Mouse (Mus musculus) urinary bladder, adult 2 months (tissue): Measurements from ENCODE around the gene Fars2. TPM values are rescaled to one million over a fixed set of nuclear protein-coding genes. Genes with fewer than 3 reads are reported as not detected.
"Not testable (repeated sequence)": the region's sequence is repeated elsewhere in the genome, so short reads cannot be mapped to it uniquely, and the experiment has no call there.

Experiments
- DNase-seq: peaks from one replicate; pipeline ENCODE4 v3.0.0; 2022; ENCODE audit warnings: low spot score
- polyA plus RNA-seq: library from polyadenylated mRNA; depleted of rRNA; stranded (reverse); fragments of >200 nt; gene quantifications from 2 replicates; pipeline ENCODE4 v1.2.3, GENCODE M21; 2012

The Fars2 gene
- polyA plus RNA-seq, 1 experiment = 34.8 TPM

- no peak for DNase-seq
These were observed 343.3 kb downstream of the Fars2 start for GRCm38 (mm10) chr13:36460473-36460872.

DNA sequence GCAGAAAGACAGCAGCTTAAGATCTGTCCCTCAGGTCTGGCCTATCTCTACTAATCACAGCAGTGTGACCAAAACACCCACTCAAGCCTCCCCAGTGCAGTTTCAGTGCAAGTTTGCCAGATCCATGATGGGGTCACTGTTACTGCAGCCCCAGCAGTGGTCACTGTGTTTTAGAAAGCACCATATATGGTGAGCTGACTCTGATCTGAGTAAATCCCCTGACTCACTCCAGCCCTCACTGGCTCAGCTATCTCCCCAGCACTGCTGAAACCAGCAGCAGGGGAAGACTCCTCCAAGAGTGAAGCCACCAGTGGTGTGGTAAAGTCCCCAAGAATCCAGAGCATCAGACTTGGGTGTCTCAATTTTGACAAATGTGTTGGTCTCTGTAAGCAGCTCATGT lies 346.5 kb downstream of the Fars2 start:
- DNase-seq = no peak

DNA sequence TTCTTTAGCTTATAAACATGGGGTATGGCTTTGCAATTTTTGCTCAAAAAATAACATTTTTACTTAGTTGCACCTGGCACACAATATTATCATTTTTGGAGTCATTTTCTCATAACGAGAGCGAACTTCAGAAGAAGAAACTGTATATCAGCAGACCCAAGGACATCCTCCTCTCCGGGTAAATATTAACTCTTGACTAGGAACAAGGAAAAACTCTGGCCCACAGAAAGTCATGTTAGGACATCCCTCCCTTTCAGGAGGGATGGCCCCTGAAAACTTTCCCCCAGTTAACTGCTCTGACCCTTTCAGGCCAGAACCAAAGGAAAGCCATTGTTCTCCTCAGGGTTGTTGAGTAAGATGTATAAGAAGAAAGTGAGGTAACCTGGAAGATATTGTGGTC lies 348.9 kb downstream of the Fars2 start:
- DNase-seq = not testable (repeated sequence)

DNA sequence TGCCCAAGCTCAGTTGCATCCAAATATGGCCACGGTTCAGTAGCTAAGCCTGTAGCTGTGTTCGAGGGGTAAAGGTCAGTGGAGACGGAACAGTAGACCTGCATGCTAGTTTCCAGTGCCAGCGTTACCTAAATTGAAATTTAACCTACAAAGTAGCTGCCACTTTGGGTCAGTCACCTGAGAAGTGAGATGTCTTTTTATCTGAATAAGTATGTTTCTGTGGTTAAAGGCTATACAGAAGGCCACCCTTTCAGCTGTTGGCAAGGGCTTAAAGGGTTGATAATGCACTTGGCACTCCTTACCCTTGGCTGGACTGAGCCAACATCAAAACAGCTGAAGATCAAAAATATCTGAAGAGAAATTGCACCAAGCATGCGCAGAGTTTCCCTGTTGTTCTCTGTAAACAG lies 349.3 kb downstream of the Fars2 start:
- no peak for DNase-seq

- DNase-seq = no peak
These were observed 350.6 kb downstream of the Fars2 start for GRCm38 (mm10) chr13:36467849-36468248.

GRCm38 (mm10) chr13:36468963-36469362 lies 351.8 kb downstream of the Fars2 start:
- no peak for DNase-seq

GRCm38 (mm10) chr13:36469412-36470125 lies 352.4 kb downstream of the Fars2 start:
- no peak for DNase-seq

GRCm38 (mm10) chr13:36477648-36478047 lies 360.4 kb downstream of the Fars2 start:
- DNase-seq = no peak

DNA sequence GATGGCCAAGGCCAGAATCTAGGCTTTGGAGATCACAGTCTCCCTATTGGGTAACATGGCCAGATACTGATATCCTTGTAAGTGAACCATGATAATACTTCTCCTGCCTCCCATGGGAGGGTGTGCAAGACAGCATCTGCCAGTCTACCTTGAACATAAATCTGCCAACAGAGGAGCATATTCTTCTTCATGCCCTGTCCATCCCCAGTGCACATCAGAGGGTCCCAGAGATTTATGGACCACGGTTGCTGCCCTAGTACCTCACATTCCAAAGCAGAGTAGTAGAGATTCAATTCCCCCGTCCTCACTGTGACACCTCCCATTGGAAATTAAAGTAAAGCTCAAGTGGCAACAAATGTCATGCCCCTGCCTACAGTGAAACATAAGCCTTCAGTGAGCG lies 361.0 kb downstream of the Fars2 start:
- DNase-seq = no peak

DNA sequence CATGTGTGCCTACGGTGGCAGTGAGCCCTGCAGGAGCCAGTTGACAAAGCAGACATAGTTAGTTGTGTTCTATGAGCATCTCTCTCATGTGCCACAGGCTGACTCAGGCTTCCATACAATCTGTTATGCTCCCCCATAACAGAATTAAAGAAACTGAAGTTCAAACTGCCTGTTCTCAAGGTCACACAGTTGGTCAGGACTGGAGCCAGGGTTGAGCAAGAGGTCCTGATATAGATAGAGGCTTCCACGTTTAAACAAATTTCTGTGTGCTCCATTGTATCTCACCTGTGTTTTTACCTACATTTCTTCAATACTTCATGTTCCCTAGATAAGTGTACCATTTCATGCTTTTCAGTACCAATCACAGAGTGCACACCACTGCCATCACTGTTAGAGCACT lies 362.9 kb downstream of the Fars2 start:
- no peak for DNase-seq

- DNase-seq = no peak
These were observed 367.2 kb downstream of the Fars2 start for GRCm38 (mm10) chr13:36484391-36484790.

DNA sequence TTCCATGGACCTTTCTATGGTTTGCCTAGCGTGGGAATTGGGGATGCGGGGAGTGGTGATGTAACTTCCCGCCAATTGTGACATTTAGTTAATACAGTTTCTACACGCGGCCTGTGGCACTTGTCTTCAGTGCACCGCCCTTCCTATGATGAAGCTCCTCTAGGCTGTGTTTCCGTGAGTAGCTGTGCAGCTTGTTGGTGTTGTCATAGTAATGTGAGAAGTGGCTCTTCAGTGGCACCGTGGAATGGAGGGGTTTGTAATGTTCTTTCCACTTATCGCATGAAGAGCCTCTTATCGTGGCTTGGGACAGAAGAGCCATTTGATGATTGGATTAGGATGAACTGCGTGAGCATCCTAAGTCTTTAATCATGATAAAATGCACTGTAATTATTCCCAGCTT lies 369.5 kb downstream of the Fars2 start:
- no peak for DNase-seq

DNA sequence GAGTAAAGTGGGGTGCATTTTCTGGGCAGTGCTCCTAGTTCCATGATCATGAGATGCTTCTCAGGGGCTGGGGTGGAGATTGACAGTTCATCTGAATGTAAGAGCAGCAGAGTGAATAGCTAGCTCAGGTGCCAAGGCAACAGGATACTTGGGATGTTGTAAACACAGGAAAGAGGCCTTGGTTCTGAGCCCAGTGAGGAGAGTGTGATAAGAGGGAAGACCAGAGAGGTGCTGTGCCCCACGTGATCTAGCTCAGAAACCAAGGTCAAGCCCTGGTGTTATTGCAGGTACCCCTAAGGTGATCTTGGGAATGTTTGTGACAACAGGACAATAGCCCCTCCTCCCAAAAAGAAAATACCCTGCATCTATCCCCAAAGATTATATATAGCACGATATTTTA lies 372.2 kb downstream of the Fars2 start:
- DNase-seq = no peak

- DNase-seq = no peak
These were observed 373.4 kb downstream of the Fars2 start for GRCm38 (mm10) chr13:36490612-36491011.

GRCm38 (mm10) chr13:36492397-36492796 lies 375.2 kb downstream of the Fars2 start:
- DNase-seq = no peak

- no peak for DNase-seq
These were observed 376.1 kb downstream of the Fars2 start for GRCm38 (mm10) chr13:36493294-36493693.

- DNase-seq = no peak
These were observed 376.6 kb downstream of the Fars2 start for GRCm38 (mm10) chr13:36493762-36494161.

DNA sequence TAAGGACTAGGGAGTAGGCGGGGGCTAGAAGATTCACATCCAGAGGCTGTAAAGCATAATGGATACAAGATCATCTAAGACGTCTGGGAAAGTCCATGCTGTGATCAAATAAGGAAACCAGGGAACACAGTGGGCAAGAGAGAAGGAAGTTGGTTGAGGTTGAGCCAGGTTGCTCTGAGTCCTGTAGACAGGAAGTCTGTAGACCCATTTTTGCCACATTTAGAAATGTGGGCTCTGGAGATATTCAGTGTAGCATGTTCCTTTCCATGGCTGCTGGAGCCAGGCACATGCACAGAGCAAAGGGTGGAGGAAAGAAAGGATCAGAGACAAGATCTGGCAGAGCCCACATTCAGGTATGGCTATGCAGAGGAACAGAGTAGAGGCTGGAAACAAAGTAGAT lies 378.8 kb downstream of the Fars2 start:
- no peak for DNase-seq

DNA sequence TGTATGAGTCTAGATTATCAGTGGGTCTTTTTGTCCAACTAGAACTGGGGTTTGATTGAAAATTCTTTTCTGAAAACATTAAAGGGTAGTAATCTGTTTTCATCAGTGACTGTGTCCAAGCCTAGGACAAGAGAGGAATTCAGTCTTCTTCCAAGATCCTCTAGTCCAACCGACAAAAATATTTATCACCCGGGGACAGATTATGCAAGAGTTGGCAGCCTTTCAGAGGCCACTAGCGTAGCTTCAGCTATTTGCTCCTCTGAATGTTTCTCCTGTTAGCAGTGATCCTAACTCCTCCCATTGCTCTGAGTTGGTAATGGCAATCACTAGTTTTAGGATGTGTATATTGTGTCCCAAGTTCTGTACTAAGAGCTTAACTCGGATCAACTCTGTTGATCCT lies 380.1 kb downstream of the Fars2 start:
- no peak for DNase-seq

- DNase-seq = no peak
These were observed 383.2 kb downstream of the Fars2 start for GRCm38 (mm10) chr13:36500370-36500905.

GRCm38 (mm10) chr13:36503551-36503950 lies 386.3 kb downstream of the Fars2 start:
- DNase-seq = no peak

DNA sequence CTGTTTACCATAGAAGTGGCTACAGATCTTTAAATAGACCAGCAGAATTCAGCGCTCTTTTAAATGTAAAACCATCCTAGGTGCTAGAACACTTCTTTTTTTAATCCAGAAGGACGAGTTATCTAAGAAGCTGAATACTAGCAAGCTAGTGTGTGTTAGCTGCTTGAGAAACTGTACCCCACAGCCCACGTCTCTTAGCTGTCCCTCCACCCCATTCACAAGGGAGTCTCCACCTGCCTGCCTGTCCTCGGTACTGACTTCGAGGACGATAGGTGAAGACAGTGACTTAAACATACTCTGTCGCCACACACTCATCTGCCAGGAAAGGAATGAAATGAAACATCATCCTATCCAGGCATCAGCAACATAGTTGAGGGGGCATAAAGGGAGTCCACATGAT lies 386.8 kb downstream of the Fars2 start:
- no peak for DNase-seq

- DNase-seq = no peak
These were observed 388.5 kb downstream of the Fars2 start for GRCm38 (mm10) chr13:36505730-36506129.

DNA sequence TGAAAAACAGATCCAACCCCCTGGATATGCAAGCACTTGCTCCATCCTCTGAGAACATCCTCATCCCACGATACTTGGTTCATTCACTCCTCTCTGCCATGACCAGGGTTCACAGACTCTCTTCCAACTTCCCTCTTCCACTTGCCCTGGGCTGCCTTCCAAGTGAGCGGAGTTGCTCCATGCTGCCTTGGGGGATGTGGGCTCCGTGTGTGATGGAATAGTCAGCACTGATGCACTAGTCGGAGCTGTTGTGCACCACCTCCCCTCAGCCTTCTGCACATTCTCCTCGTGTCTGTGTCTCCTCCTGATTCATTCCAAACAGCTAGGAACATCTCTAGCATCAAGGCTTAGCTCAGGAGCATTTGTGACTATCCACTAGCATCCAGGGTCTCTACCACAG lies 389.1 kb downstream of the Fars2 start:
- no peak for DNase-seq
